Mouse (Mus musculus) midbrain, embryonic 10.5 days (tissue): ENCODE measurements around the gene Eif6. TPM values are rescaled to one million over a fixed set of nuclear protein-coding genes. Genes with fewer than 3 reads are reported as not detected.
A peak's percentile ranks its signal among the peaks of the same experiment; 100 is the strongest.

ENCODE experiments used
- DNase-seq: peaks from one replicate; pipeline ENCODE4 v3.0.0-alpha.2; 2017; ENCODE audit warnings: low spot score
- H3K27ac ChIP-seq: fragments of 300-500 bp; sonication (generic); replicated peaks from 2 replicates; pipeline ENCODE4 v1.5.1; 2016; ENCODE audit warnings: mild to moderate bottlenecking
- H3K27me3 ChIP-seq: fragments of 300-500 bp; sonication (generic); 2 replicates; pipeline ENCODE4 v1.6.1; 2016; ENCODE audit warnings: low read depth, mild to moderate bottlenecking; ENCODE audit not compliant: poor library complexity, severe bottlenecking
- H3K36me3 ChIP-seq: fragments of 300-500 bp; sonication (generic); 2 replicates; pipeline ENCODE4 v1.6.1; 2016; ENCODE audit warnings: mild to moderate bottlenecking, moderate library complexity
- H3K4me1 ChIP-seq: fragments of 300-500 bp; sonication (generic); 2 replicates; pipeline ENCODE4 v1.6.1; 2016
- H3K4me3 ChIP-seq: fragments of 300-500 bp; sonication (generic); 2 replicates; pipeline ENCODE4 v1.5.1; 2016; ENCODE audit warnings: mild to moderate bottlenecking, moderate library complexity
- H3K9me3 ChIP-seq: fragments of 300-500 bp; sonication (generic); replicated peaks from 2 replicates; pipeline ENCODE4 v1.6.1; 2016; ENCODE audit warnings: mild to moderate bottlenecking
- WGBS: fragments of 180-500 bp; shearing (Covaris S2); methylation state at CpG from one replicate; pipeline ENCODE4 v1.1.7; 2016; 5-methylcytosine and 5-hydroxymethylcytosine counted together
- polyA plus RNA-seq: library from polyadenylated mRNA; unstranded; fragments of >200 nt; fragmentation: Nextera tagmentation; extraction: Ambion mirVana; gene quantifications from 2 replicates; pipeline ENCODE4 v1.2.1, GENCODE M21; 2016

The Eif6 gene
- polyA plus RNA-seq, result 227 and 257 TPM in 2 replicates

DNA sequence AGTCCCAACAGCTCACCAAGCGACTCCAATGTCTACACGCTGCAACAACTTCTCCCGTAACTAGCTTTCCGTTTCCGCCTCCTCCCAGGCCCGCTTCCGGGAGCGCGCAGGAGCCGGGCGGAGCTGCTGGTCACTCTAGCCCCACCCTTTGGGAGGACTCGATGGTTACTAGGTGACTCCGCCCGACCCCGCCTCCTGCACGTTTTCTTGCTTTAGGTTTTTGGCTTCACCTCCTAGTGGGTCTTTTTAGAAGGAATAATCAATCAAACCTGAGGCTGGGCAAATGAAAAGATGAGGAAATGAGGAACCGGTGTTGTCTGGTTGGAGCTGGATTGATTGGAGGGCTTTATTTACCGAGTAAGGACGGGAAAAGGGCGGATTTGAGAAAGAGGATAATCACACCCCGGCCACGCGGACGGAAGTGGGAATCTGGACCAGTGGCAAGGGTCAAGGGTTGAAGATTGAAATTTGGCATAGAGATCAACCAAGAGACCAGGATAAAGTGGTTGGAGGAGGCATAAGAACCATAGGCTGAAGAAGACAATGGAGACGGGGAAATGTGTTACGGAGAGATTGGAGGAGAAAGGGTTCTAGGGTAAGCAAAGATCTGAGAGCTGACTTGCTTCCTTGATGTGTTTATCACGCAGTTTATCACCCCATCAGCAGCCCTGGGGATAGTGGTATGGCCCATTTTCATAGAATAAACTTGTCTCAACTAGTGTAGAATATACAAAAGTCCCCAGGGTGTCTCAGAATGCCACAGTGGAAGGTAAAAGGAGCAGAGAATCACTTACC lies at the start of gene Eif6:
Gene Eif6 (minus strand): TSS at position 296 of the 795 bp plus-strand sequence.
- Histone ChIP-seq H3K4me1 (peaks cover 24% of the 10 kb centered on the region), H3K4me3 (peak within 1 kb of the TSS; percentile 94), H3K27ac (peak within 1 kb of the TSS; percentile 87), H3K27me3 (no peaks in the 10 kb centered on the region), H3K9me3 (no peaks in the 10 kb centered on the region), H3K36me3 (peaks cover 29% of the 10 kb centered on the region)
- peak; percentile 93 for DNase-seq
- 4% methylated on average over 27 of the region's 27 CpGs for WGBS

DNA sequence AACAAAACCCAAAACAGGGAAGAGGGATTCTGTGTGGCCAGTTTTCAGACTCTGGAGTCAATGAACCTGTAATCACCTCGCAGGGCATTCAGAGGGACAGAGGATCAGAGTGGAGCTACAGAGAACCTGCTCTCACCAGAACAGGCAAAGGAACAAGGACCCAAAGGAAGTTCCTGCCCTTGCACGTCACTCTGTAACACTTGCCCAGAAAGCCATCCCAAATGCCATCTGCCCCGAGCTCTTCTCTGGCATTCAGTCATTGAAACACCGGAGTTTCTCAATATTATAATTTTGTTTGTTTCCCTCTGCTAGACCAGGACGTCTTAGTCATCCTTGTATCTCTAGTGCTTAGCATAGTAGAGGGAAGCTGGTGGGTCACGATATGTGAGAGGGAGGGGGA lies 46.9 kb upstream of the Eif6 start:
- 87% methylated on average over 6 of the region's 6 CpGs for WGBS
- Histone ChIP-seq H3K27ac (no peak overlapping the region), H3K4me1 (no peaks in the 10 kb centered on the region), H3K36me3 (peaks cover 44% of the 10 kb centered on the region), H3K27me3 (no peaks in the 10 kb centered on the region), H3K4me3 (no peak overlapping the region), H3K9me3 (no peaks in the 10 kb centered on the region)
- DNase-seq, result no peak

DNA sequence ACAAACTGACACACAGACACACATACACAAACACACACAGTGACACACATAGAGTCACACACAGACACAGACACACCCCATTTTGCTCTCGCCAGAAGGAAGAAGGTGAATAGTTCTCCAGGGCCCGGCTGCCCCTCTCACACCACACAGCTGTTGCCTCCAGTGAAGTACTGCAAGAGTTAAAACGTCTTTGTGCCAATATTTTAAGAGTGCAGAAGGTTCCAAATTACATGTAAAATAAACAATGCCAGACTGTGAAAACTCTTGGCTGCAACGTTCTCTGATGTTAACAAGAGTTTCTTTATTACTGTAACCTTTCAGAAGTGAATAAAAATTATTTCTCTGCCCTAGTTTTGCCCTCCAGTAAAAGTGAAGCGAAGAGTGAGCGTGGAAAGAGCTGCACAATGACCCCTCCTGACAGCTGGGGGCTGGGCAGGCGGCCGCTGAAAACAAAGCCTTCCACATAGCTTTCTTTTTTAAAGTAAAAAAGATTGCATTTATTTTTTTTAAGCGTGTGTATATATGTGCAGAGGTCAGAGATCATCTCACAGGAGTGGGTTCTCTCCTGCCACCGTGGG lies 46.3 kb upstream of the Eif6 start:
- DNase-seq, result no peak
- H3K36me3 ChIP-seq, result peaks cover 47% of the 10 kb centered on the region
- no peaks in the 10 kb centered on the region for H3K9me3 ChIP-seq
- H3K27ac ChIP-seq, result no peak overlapping the region
- WGBS, result 82% methylated on average over 10 of the region's 10 CpGs
- H3K4me1 ChIP-seq, result no peaks in the 10 kb centered on the region
- no peak overlapping the region for H3K4me3 ChIP-seq
- H3K27me3 ChIP-seq, result no peaks in the 10 kb centered on the region

DNA sequence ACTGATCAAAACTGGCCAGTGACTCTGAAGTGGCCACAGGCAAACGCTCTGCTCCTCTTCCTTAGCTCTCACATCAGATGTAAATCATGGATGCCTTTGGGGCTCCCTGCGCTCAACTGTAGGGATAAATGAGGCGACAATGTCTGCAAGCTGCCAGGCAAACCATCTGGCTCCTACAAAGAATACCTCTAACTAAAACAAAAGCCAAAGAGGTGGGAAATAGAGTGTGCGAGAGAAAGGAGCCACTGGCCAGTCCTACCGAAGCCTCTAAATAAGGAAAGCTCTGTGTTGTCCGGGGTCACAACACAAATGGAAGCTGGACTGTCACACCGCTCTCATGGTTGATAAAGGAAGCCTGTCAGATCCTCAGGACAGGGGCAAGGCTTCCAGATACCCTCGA lies 45.8 kb upstream of the Eif6 start:
- Histone ChIP-seq H3K27ac (no peak overlapping the region), H3K4me1 (no peaks in the 10 kb centered on the region), H3K27me3 (no peaks in the 10 kb centered on the region), H3K4me3 (no peak overlapping the region), H3K36me3 (peaks cover 48% of the 10 kb centered on the region), H3K9me3 (no peaks in the 10 kb centered on the region)
- DNase-seq, result no peak
- 88% methylated on average over 8 of the region's 8 CpGs for WGBS

DNA sequence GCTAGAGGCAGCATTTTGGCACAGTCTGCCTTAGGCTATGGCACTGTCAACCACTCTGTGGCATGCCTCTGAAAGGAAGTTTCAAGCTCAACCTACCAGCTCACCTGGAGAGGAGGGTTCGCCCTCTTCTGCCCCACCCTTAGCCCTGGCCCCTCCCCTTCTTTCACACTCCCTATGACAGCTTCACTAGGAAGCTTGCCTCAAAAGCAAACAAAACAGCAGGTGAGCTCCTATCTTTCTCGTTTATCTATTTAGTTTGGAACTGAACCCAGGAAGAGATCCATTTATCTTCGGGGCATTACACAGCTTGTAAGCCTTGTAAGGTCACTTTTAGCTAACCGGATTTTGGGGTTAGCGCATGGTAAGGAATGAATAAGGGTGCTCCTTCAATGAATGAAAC lies 43.0 kb upstream of the Eif6 start:
- H3K9me3 ChIP-seq, result no peaks in the 10 kb centered on the region
- 85% methylated on average over 5 of the region's 5 CpGs for WGBS
- no peak overlapping the region for H3K27ac ChIP-seq
- H3K27me3 ChIP-seq, result no peaks in the 10 kb centered on the region
- no peak for DNase-seq
- no peak overlapping the region for H3K4me3 ChIP-seq
- H3K4me1 ChIP-seq, result no peaks in the 10 kb centered on the region
- peaks cover 29% of the 10 kb centered on the region for H3K36me3 ChIP-seq

DNA sequence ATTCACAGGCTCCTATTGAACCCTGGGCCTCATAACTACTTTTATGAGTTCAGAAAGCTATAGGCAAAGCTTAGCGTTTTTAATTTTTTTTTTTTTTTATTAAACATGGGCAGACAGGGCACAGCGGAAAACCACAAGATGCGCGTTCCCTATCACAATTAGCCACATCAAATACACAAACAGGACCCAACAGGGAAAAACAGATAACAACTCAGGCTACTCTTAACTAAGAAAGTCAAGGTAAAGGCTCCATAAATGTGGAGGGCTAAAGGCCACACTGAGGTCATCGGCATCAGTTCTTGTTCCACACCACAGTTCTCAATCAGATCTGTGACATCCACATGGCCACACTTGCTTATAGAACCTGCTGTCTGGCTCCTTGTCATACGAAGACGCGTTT lies 41.6 kb upstream of the Eif6 start:
- WGBS, result 91% methylated on average over 8 of the region's 8 CpGs
- Histone ChIP-seq H3K4me3 (no peak overlapping the region), H3K36me3 (peaks cover 23% of the 10 kb centered on the region), H3K27ac (no peak overlapping the region), H3K27me3 (no peaks in the 10 kb centered on the region), H3K9me3 (no peaks in the 10 kb centered on the region), H3K4me1 (no peaks in the 10 kb centered on the region)
- no peak for DNase-seq

DNA sequence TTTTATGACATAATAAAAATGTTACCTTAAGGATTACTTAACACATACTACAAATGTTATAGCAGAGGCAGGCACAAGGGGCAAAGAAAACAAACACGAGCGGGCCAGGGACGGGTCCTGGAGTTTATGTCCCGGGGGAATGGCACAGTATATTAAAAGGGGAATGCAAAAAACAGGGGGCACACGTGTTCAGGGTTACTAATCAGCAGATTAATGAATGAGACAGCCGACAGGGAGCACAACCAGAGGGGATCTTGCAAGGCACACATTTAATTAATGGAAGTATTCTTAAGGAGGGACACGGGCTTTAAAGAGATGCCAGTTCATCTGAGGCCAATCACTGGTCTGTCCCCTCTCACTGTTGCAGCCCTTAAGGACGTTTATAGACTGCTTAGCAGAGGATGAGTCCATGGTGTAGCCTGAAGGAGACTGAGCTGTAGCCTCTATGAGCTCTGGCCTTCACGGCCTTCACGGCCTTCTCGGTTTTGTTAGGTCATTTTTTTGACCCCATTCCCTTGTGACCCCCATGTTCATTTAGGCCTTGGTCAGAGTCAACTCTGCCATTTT lies 36.7 kb upstream of the Eif6 start:
- Histone ChIP-seq H3K9me3 (no peaks in the 10 kb centered on the region), H3K36me3 (peaks cover 22% of the 10 kb centered on the region), H3K4me3 (no peak overlapping the region), H3K4me1 (no peaks in the 10 kb centered on the region), H3K27ac (no peak overlapping the region), H3K27me3 (no peaks in the 10 kb centered on the region)
- 73% methylated on average over 11 of the region's 11 CpGs for WGBS
- DNase-seq, result no peak

DNA sequence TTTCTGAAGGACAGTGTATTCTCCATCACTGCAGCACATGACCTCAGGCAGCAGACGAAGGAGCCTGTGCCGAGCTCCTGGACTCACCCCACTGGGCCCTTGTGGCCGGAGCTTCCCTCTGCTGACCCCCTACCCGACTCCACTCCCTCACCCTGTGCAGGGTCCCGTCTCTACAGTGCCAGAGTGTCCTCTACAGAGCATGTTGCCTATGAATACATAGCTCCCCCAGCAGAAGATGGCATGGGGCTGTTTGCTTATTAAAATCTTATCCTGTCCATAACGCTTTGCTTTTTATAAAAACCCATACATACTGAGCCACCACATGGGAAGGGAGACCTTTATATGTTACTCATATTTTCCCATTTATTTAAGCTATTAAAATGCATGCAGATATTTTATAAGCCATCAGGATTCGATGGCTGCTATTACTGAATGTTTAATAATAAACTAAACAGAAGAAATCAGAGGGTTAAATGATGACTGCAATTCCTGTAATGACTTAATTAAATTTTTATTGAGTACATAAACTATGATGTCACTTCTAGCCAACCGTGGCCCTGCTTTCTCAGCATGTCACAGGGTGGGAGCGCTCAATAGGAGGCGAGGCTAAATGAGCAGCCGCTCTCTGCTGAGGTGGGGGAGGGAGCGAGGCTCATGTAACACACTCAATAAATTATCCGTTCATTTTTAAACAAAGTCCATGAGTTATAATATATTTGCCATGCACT lies 36.0 kb upstream of the Eif6 start:
- H3K36me3 ChIP-seq, result peaks cover 25% of the 10 kb centered on the region
- WGBS, result 83% methylated on average over 13 of the region's 13 CpGs
- DNase-seq, result no peak
- no peaks in the 10 kb centered on the region for H3K4me1 ChIP-seq
- H3K9me3 ChIP-seq, result no peaks in the 10 kb centered on the region
- no peak overlapping the region for H3K4me3 ChIP-seq
- H3K27me3 ChIP-seq, result no peaks in the 10 kb centered on the region
- no peak overlapping the region for H3K27ac ChIP-seq

DNA sequence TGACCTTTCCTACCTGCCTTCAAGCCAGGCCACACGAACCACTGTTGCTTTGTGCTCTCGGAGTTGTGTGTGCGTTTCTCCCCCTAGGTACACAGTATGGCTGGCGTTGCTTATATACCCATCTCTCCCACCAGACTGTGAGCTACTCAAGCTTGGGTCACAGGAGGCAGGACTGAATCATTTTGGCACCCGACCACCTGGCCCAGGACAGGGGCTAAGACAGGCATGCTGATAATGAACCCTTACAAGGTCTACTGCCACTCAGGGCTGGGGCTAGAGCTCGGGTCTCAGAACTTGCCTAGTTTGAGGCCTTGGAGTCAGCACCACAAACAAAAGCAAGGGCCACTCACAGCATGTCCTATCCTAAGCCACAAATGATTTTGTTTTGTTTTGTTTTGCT lies 34.9 kb upstream of the Eif6 start:
- no peak for DNase-seq
- Histone ChIP-seq H3K27me3 (no peaks in the 10 kb centered on the region), H3K36me3 (peaks cover 29% of the 10 kb centered on the region), H3K27ac (no peak overlapping the region), H3K4me3 (no peak overlapping the region), H3K4me1 (no peaks in the 10 kb centered on the region), H3K9me3 (no peaks in the 10 kb centered on the region)
- WGBS, result 94% methylated on average over 6 of the region's 6 CpGs

DNA sequence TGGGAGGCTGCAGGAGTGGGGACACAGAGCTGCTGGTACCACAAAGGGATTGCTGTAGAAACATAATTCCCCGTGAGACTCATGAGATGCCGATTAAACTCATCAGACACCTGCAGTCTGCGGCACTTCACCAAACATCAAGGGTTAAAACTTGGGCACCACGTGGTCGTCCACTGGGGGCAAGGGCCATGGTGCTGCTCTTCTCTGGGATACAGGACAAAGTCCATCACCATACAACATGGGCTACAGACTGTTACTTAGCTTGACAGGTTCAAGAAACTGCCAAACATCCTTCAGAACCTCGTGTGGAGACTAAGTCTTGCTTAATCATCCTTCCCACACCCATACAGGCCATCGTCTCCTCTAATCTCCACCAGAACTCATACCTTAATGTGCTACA lies 33.4 kb upstream of the Eif6 start:
- 88% methylated on average over 7 of the region's 7 CpGs for WGBS
- H3K9me3 ChIP-seq, result no peaks in the 10 kb centered on the region
- DNase-seq, result no peak
- H3K27ac ChIP-seq, result no peak overlapping the region
- no peak overlapping the region for H3K4me3 ChIP-seq
- H3K4me1 ChIP-seq, result no peaks in the 10 kb centered on the region
- peaks cover 42% of the 10 kb centered on the region for H3K36me3 ChIP-seq
- no peaks in the 10 kb centered on the region for H3K27me3 ChIP-seq

DNA sequence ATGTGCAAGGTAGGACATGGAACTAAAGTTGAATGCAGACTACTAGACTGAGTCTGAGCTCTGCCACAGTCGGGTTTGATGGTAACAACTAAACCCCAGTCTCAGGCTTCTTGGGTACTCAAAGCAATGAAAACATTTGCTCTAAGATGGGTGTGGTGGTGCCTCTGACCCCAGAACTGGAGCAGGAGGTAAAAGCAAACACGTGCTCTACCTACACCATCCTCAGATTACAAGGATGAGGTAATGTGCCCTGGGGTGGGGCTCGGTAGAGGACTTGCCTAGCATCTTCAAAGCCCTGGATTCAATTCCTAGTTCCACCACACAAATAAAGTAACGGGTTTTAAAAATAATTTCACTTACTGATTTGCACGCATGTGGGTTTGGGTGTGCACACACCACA lies 25.8 kb upstream of the Eif6 start:
- H3K27ac ChIP-seq, result no peak overlapping the region
- no peaks in the 10 kb centered on the region for H3K4me1 ChIP-seq
- DNase-seq, result no peak
- 91% methylated on average over 5 of the region's 5 CpGs for WGBS
- no peaks in the 10 kb centered on the region for H3K9me3 ChIP-seq
- peaks cover 87% of the 10 kb centered on the region for H3K36me3 ChIP-seq
- no peak overlapping the region for H3K4me3 ChIP-seq
- no peaks in the 10 kb centered on the region for H3K27me3 ChIP-seq

DNA sequence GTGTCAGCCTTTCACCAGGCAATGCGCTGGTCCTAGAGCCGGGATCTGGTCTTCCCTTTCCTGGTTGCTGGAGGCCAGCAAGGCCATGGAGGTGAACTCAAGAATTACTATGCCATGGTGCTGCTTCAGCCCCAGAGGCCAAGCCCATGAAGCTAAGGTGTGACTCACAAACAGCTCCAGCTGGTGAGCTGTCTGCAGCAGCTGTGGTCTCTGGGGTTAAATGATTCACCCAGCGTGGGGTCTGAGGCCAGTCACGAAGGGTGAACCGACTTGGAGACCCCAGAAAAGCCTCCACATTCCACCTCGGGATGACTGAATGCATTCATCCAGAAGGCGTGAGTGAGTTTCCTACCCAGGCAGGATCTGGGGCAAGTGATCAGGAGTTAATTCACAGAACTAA lies 23.4 kb upstream of the Eif6 start:
- 79% methylated on average over 7 of the region's 7 CpGs for WGBS
- Histone ChIP-seq H3K9me3 (no peaks in the 10 kb centered on the region), H3K36me3 (peaks cover 89% of the 10 kb centered on the region), H3K4me3 (no peak overlapping the region), H3K27ac (no peak overlapping the region), H3K27me3 (no peaks in the 10 kb centered on the region), H3K4me1 (no peaks in the 10 kb centered on the region)
- no peak for DNase-seq

DNA sequence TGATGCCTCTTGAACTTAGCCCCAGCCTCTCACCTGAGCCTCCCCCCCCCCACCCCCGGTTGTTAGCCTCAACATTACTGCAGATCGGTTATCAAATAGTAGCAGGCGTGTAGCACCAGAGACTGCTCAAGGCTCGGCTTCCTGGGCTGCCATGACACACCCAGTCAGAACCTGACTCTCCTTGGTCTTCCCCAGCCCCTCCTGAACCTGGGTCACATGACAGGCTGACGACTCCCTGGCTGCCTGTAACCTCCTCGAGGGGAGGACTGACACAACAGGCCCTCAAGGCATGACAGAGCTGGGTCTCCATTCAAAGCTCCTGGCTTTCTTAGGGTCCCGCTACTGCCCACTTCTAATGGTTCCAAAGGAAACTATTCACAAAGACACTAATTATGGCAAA lies 22.7 kb upstream of the Eif6 start:
- no peaks in the 10 kb centered on the region for H3K4me1 ChIP-seq
- H3K4me3 ChIP-seq, result no peak overlapping the region
- no peaks in the 10 kb centered on the region for H3K27me3 ChIP-seq
- WGBS, result 71% methylated on average over 7 of the region's 7 CpGs
- H3K36me3 ChIP-seq, result peaks cover 94% of the 10 kb centered on the region
- no peak overlapping the region for H3K27ac ChIP-seq
- H3K9me3 ChIP-seq, result no peaks in the 10 kb centered on the region
- DNase-seq, result no peak
